Mouse (Mus musculus) ES-E14 (cell line): ENCODE measurements at regions not wholly inside any gene's neighbourhood (a gene's known extent, or its start where the extent isn't known, plus 50 kb on each side); places are given as distances from the start of the nearest gene placed in this dataset.

Source experiments
- DNase-seq: peaks from one replicate; pipeline ENCODE4 v3.0.0-alpha.2; 2013; ENCODE audit warnings: low read depth, low spot score
- H3K27ac ChIP-seq: 2 replicates; pipeline ENCODE4 v1.5.1; 2012; ENCODE audit warnings: low read depth, mild to moderate bottlenecking, low read length, moderate library complexity, mixed read lengths; ENCODE audit not compliant: poor library complexity, insufficient read depth, severe bottlenecking
- H3K36me3 ChIP-seq: 2 replicates; pipeline ENCODE4 v1.6.1; 2012; ENCODE audit warnings: mild to moderate bottlenecking, low read length, moderate library complexity, mixed read lengths; ENCODE audit not compliant: control insufficient read depth, poor library complexity, insufficient read depth, severe bottlenecking
- H3K4me1 ChIP-seq, 2 experiments: fragments of 150-350 bp in 1 of 2; sonication (generic) in 1 of 2; 2 replicates each; pipeline ENCODE4 v1.6.1; 2012; ENCODE audit warnings: low read length in 2 of 2, mild to moderate bottlenecking in 1 of 2, mixed read lengths in 1 of 2; ENCODE audit not compliant: control insufficient read depth in 2 of 2, insufficient read depth in 2 of 2, poor library complexity in 1 of 2
- H3K4me3 ChIP-seq, 2 experiments: fragments of 150-350 bp in 1 of 2; sonication (generic) in 1 of 2; 2 replicates each; pipeline ENCODE4 v1.5.1; 2012; ENCODE audit warnings: low read length in 2 of 2, low read depth in 1 of 2, mild to moderate bottlenecking in 1 of 2, mixed read lengths in 1 of 2; ENCODE audit not compliant: insufficient read depth in 1 of 2, poor library complexity in 1 of 2, severe bottlenecking in 1 of 2
- H3K9ac ChIP-seq: 2 replicates; pipeline ENCODE4 v1.6.1; 2012; ENCODE audit warnings: low read depth, mild to moderate bottlenecking, low read length, mixed read lengths; ENCODE audit not compliant: poor library complexity, insufficient read depth, severe bottlenecking
- H3K9me3 ChIP-seq: fragments of 150-350 bp; sonication (generic); 2 replicates; pipeline ENCODE4 v1.6.1; 2012; ENCODE audit warnings: low read depth, mild to moderate bottlenecking, low read length; ENCODE audit not compliant: control insufficient read depth, insufficient read depth
- CHD2 ChIP-seq: IDR thresholded peaks from 2 replicates; pipeline ENCODE4 v1.6.1; 2014; ENCODE audit warnings: mild to moderate bottlenecking, low read depth, low read length, inconsistent platforms
- HCFC1 ChIP-seq: IDR thresholded peaks from 2 replicates; pipeline ENCODE4 v1.6.1; 2012; ENCODE audit warnings: low read length, inconsistent platforms, borderline replicate concordance; ENCODE audit not compliant: insufficient read depth
- MAFK ChIP-seq: IDR thresholded peaks from 2 replicates; pipeline ENCODE4 v1.6.1; 2014; ENCODE audit warnings: mild to moderate bottlenecking, low read depth, low read length, inconsistent platforms; ENCODE audit not compliant: insufficient read depth
- ZC3H11A ChIP-seq: IDR thresholded peaks from 2 replicates; pipeline ENCODE4 v1.6.1; 2012; ENCODE audit warnings: low read depth, mild to moderate bottlenecking, inconsistent platforms, low read length, borderline replicate concordance
- ZNF384 ChIP-seq: IDR thresholded peaks from 2 replicates; pipeline ENCODE4 v1.6.1; 2012; ENCODE audit warnings: low read depth, low read length, inconsistent platforms
- in situ Hi-C, 2 experiments: fragments of 600-800 bp; cut with MboI; formaldehyde crosslinking; loops; one replicate each; pipeline ENCODE4 v1.15.1; 2025; ENCODE audit warnings: low sequenced_read_pairs in 2 of 2, inconsistent platforms in 1 of 2; ENCODE audit not compliant: unreplicated experiment in 2 of 2

- Histone ChIP-seq H3K27ac (no peak overlapping the region), H3K9ac (no peak overlapping the region), H3K4me1 (no peaks in the 10 kb centered on the region), H3K9me3 (no peaks in the 10 kb centered on the region), H3K4me3 (no peak overlapping the region), H3K36me3 (no peaks in the 10 kb centered on the region)
- DNase-seq, result no peak
- in situ Hi-C loops, result no loop called here
- TF ChIP-seq CHD2 (no peak), ZNF384 (no peak), HCFC1 (no peak), MAFK (no peak), ZC3H11A (no peak)
Observed at GRCm38 (mm10) chr12:27724619-27725200, 382.3 kb upstream of the Sox11 start.

GRCm38 (mm10) chr12:27680459-27680858 lies 338.1 kb upstream of the Sox11 start:
- Histone ChIP-seq H3K4me3 (no peak overlapping the region), H3K27ac (no peak overlapping the region), H3K9ac (no peak overlapping the region), H3K36me3 (no peaks in the 10 kb centered on the region), H3K9me3 (no peaks in the 10 kb centered on the region), H3K4me1 (no peaks in the 10 kb centered on the region)
- TF ChIP-seq MAFK (no peak), ZNF384 (no peak)
- no peak for DNase-seq
- in situ Hi-C loops, result no loop called here

- H3K4me3 ChIP-seq, result no peak overlapping the region
- H3K4me1 ChIP-seq, result no peaks in the 10 kb centered on the region
- H3K36me3 ChIP-seq, result no peaks in the 10 kb centered on the region
- DNase-seq, result no peak
- no peak overlapping the region for H3K9ac ChIP-seq
- no peaks in the 10 kb centered on the region for H3K9me3 ChIP-seq
- no peak overlapping the region for H3K27ac ChIP-seq
- no peak for TF ChIP-seq ZC3H11A
- no peak for TF ChIP-seq MAFK
- in situ Hi-C loops, result no loop called here
Observed at GRCm38 (mm10) chr12:27673404-27673803, 331.0 kb upstream of the Sox11 start.

- H3K9me3 ChIP-seq, result no peaks in the 10 kb centered on the region
- in situ Hi-C loops, result no loop called here
- no peaks in the 10 kb centered on the region for H3K36me3 ChIP-seq
- no peak overlapping the region for H3K4me3 ChIP-seq
- H3K9ac ChIP-seq, result no peak overlapping the region
- no peak overlapping the region for H3K27ac ChIP-seq
- DNase-seq, result no peak
- no peaks in the 10 kb centered on the region for H3K4me1 ChIP-seq
- no peak for TF ChIP-seq ZC3H11A
- TF ChIP-seq ZNF384, result no peak
- no peak for TF ChIP-seq CHD2
- TF ChIP-seq MAFK, result no peak
- no peak for TF ChIP-seq HCFC1
Observed at GRCm38 (mm10) chr12:27670650-27671084, 328.3 kb upstream of the Sox11 start.

- Histone ChIP-seq H3K9me3 (no peaks in the 10 kb centered on the region), H3K9ac (no peak overlapping the region), H3K4me1 (no peaks in the 10 kb centered on the region), H3K4me3 (no peak overlapping the region), H3K27ac (no peak overlapping the region), H3K36me3 (no peaks in the 10 kb centered on the region)
- no peak for DNase-seq
- TF ChIP-seq ZNF384, result no peak
- TF ChIP-seq ZC3H11A, result no peak
- no peak for TF ChIP-seq MAFK
- no peak for TF ChIP-seq HCFC1
- no peak for TF ChIP-seq CHD2
- in situ Hi-C loops, result no loop called here
Observed at GRCm38 (mm10) chr12:27670190-27670589, 327.8 kb upstream of the Sox11 start.
